Mouse (Mus musculus): ENCODE results near the gene Rab3c. TPM values are rescaled to one million over a fixed set of nuclear protein-coding genes. Genes with fewer than 3 reads are reported as not detected.

The Rab3c gene
- polyA plus RNA-seq, 1 experiment: 0.26 TPM

- WGBS: 70% methylated on average over 7 of the region's 7 CpGs
- TF ChIP-seq POLR2A (IDR thresholded peaks at IDR 0.05; ENCODE audit: borderline replicate concordance, extremely low read depth, low read depth, low read length) (no peak), CTCF (IDR thresholded peaks at IDR 0.05; ENCODE audit: insufficient read depth, low read length) (no peak)
- Histone ChIP-seq H3K4me1 (ENCODE audit: control insufficient read depth, insufficient read depth, low read length) (no peaks in the 10 kb centered on the region; the same call in 1 of the 2 replicates), H3K4me3 (replicated peaks; ENCODE audit: extremely low read depth, low read depth, low read length) (no peak overlapping the region)
- DNase-seq: no peak
These were observed 61.6 kb downstream of the Rab3c start for GRCm38 (mm10) chr13:110219195-110219594.

DNA sequence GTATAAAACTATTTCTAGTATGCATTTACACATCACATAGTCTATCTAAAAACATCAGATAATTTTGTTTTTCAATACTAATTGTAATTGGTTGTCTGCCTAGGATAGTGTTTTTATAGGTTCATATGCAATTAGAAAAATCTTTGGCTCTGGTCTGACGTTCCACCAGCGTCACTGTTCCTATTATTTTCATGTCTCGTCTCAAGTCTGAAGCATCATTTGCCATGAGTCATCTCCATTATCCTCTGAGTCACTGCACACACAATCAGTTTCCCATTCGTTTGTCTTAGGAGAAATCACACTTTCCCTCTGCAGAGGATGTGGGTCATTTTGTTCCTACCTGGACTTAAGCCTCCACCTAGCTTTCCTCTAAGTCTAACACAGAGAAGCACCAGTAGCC is 62.3 kb downstream of the Rab3c start:
- no peak for TF ChIP-seq CTCF (IDR thresholded peaks at IDR 0.05; ENCODE audit: insufficient read depth, low read length)
- no peak for TF ChIP-seq POLR2A (IDR thresholded peaks at IDR 0.05; ENCODE audit: borderline replicate concordance, extremely low read depth, low read depth, low read length)
- Histone ChIP-seq H3K4me3 (replicated peaks; ENCODE audit: extremely low read depth, low read depth, low read length) (no peak overlapping the region), H3K4me1 (ENCODE audit: control insufficient read depth, insufficient read depth, low read length) (no peaks in the 10 kb centered on the region; the same call in 1 of the 2 replicates)
- WGBS: 76% methylated on average over 4 of the region's 4 CpGs
- DNase-seq: no peak

DNA sequence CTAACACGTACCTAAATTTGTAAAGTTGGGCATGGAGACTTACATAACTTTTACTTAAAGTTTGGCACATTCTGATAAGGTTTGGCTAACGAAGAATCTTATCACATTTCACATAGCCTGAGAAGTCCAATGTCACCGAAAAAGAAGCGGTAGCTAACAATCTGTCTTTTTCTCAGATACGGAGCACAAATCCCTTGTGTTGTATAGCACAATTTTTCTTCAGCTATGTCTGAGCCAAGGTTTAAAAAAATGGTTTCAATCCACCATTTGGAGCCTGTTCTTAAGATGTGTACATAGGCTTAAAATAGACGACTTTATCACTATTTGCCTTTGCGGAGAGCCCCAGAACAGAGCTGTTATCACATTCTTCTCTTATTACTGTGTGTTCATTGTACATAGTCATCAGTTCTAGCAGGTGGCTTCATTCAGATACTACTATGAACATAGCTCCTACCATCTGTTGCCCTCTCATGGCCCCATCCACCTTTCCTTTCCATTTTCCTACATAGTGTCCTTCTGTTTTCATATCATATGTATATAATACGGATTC is 69.2 kb downstream of the Rab3c start:
- Histone ChIP-seq H3K4me1 (ENCODE audit: control insufficient read depth, insufficient read depth, low read length) (peaks cover 2% of the 10 kb centered on the region; the same call in 1 of the 2 replicates), H3K4me3 (replicated peaks; ENCODE audit: extremely low read depth, low read depth, low read length) (no peak overlapping the region)
- 61% methylated on average over 8 of the region's 8 CpGs for WGBS
- TF ChIP-seq CTCF (IDR thresholded peaks at IDR 0.05; ENCODE audit: insufficient read depth, low read length): no peak
- no peak for TF ChIP-seq POLR2A (IDR thresholded peaks at IDR 0.05; ENCODE audit: borderline replicate concordance, extremely low read depth, low read depth, low read length)
- DNase-seq: no peak

DNA sequence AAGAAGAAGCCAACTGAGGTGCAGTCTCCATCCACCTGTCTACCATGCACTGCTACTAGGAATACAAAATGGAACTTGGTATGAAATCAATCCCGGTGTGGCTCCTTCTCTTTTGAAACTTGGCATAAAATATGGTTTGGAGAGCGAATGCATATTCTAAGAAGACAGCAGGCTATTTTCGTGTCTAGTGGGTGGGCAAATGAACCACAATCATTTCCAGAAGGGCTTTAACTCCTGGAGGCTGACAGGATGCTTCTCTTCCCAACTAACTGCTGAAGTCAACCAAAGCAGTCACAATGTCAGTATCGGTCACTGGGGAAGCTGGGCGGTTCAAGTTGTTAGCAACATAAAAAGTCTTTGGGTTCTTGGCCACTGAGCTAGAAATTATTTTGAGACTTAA is 81.9 kb downstream of the Rab3c start:
- no peak for DNase-seq
- TF ChIP-seq POLR2A (IDR thresholded peaks at IDR 0.05; ENCODE audit: borderline replicate concordance, extremely low read depth, low read depth, low read length): no peak
- TF ChIP-seq CTCF (IDR thresholded peaks at IDR 0.05; ENCODE audit: insufficient read depth, low read length): no peak
- Histone ChIP-seq H3K4me1 (ENCODE audit: control insufficient read depth, insufficient read depth, low read length) (no peaks in the 10 kb centered on the region), H3K4me3 (replicated peaks; ENCODE audit: extremely low read depth, low read depth, low read length) (no peak overlapping the region)
- 73% methylated on average over 5 of the region's 5 CpGs for WGBS

GRCm38 (mm10) chr13:110190039-110190438 is 90.8 kb downstream of the Rab3c start:
- Histone ChIP-seq H3K4me3 (replicated peaks; ENCODE audit: extremely low read depth, low read depth, low read length) (no peak overlapping the region), H3K4me1 (ENCODE audit: control insufficient read depth, insufficient read depth, low read length) (no peaks in the 10 kb centered on the region)
- 56% methylated on average over 1 of the region's 1 CpGs for WGBS
- DNase-seq: no peak
- no peak for TF ChIP-seq POLR2A (IDR thresholded peaks at IDR 0.05; ENCODE audit: borderline replicate concordance, extremely low read depth, low read depth, low read length)
- no peak for TF ChIP-seq CTCF (IDR thresholded peaks at IDR 0.05; ENCODE audit: insufficient read depth, low read length)

DNA sequence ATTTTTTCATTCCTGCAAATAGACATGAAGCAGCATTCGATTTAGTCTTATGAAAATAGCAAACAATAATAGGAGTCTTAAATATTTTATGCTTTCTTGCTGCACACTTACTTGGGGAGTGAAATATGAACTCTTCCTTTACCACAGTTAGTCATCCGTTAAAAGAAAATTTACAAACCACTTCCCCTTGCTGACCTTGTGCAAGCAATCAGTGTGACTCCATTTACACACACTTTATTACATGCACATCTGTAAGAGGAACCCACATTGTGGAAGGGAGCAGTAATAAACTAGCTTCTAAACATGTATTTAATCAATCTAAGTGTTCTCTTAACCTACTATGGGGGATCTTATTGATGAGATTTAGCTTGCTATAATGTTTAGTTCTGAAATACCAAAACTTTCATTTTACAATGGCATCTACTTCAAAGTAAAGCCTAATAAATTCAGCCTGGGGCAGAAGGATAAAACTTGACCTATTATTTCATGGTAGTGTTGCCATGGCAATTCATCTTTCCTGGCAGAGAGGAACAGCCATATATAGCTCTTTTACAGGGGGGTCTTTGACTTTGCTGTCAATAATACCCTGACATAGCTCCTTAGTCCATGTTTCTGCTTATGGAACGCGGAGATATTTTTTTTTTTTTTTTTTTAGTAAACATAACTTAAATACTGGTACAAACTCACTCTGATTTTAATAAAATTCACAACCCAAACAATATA is 95.7 kb downstream of the Rab3c start:
- no peak for DNase-seq
- 72% methylated on average over 4 of the region's 4 CpGs for WGBS
- no peak for TF ChIP-seq CTCF (IDR thresholded peaks at IDR 0.05; ENCODE audit: insufficient read depth, low read length)

DNA sequence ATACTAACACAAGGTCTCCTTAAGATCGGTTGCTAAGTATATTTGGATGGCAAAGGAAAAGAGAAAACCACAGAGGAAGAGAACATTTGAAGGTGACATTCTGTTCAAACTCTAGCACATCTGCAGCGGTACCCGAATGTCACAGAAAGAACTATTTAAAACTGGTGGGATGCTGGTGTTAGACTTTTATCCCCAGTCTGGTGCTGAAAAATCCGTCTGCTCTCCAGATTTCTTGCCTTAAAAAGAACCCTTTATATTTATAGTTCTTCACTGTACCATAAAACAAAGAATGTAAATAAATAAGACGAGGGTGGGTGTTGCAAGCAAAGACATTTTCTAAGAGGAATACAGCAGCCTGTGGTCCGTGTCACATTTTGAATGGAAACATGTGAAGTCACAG is 105.1 kb downstream of the Rab3c start:
- TF ChIP-seq CTCF (IDR thresholded peaks at IDR 0.05; ENCODE audit: insufficient read depth, low read length) (no peak), POLR2A (IDR thresholded peaks at IDR 0.05; ENCODE audit: borderline replicate concordance, extremely low read depth, low read depth, low read length) (no peak)
- H3K4me1 ChIP-seq (ENCODE audit: control insufficient read depth, insufficient read depth, low read length): no peaks in the 10 kb centered on the region
- no peak overlapping the region for H3K4me3 ChIP-seq (replicated peaks; ENCODE audit: extremely low read depth, low read depth, low read length)
- DNase-seq: no peak
- 66% methylated on average over 6 of the region's 6 CpGs for WGBS

More for the DNA sequence above, 95.7 kb downstream of the Rab3c start:
- Histone ChIP-seq H3K4me3 (replicated peaks; ENCODE audit: extremely low read depth, low read depth, low read length) (no peak overlapping the region), H3K4me1 (ENCODE audit: control insufficient read depth, insufficient read depth, low read length) (no peaks in the 10 kb centered on the region)

DNA sequence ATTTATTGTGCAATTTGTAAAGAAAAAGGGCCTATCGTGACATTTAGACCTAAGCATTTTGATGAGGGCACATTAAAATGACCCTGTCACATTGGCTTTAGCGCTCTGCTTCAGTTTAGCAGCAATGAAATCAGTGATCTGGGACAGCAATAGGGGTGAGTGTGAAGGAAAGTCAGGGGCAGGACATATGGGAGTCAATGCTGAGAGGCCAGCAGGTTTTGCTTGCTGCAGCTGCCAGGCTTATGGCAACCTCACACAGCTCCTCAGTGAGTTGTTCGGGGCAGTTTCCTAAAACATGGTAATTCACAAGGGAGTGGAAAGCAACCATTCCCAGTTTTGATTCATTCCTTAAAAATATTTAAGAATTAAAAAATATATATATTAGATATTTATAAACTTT is 111.1 kb downstream of the Rab3c start:
- no peak for DNase-seq
- TF ChIP-seq POLR2A (IDR thresholded peaks at IDR 0.05; ENCODE audit: borderline replicate concordance, extremely low read depth, low read depth, low read length) (no peak), CTCF (IDR thresholded peaks at IDR 0.05; ENCODE audit: insufficient read depth, low read length) (no peak)
- Histone ChIP-seq H3K4me3 (replicated peaks; ENCODE audit: extremely low read depth, low read depth, low read length) (no peak overlapping the region), H3K4me1 (ENCODE audit: control insufficient read depth, insufficient read depth, low read length) (no peaks in the 10 kb centered on the region)
- 90% methylated on average over 3 of the region's 3 CpGs for WGBS

GRCm38 (mm10) chr13:110169152-110169551 is 111.6 kb downstream of the Rab3c start:
- Histone ChIP-seq H3K4me3 (replicated peaks; ENCODE audit: extremely low read depth, low read depth, low read length) (no peak overlapping the region), H3K4me1 (ENCODE audit: control insufficient read depth, insufficient read depth, low read length) (no peaks in the 10 kb centered on the region)
- DNase-seq: no peak
- TF ChIP-seq POLR2A (IDR thresholded peaks at IDR 0.05; ENCODE audit: borderline replicate concordance, extremely low read depth, low read depth, low read length): no peak
- no peak for TF ChIP-seq CTCF (IDR thresholded peaks at IDR 0.05; ENCODE audit: insufficient read depth, low read length)
- WGBS: 82% methylated on average over 4 of the region's 4 CpGs

- TF ChIP-seq CTCF (IDR thresholded peaks at IDR 0.05; ENCODE audit: insufficient read depth, low read length) (no peak), POLR2A (IDR thresholded peaks at IDR 0.05; ENCODE audit: borderline replicate concordance, extremely low read depth, low read depth, low read length) (no peak)
- no peaks in the 10 kb centered on the region for H3K4me1 ChIP-seq (ENCODE audit: control insufficient read depth, insufficient read depth, low read length)
- WGBS: 77% methylated on average over 4 of the region's 4 CpGs
- DNase-seq: no peak
- no peak overlapping the region for H3K4me3 ChIP-seq (replicated peaks; ENCODE audit: extremely low read depth, low read depth, low read length)
These were observed 112.2 kb downstream of the Rab3c start for GRCm38 (mm10) chr13:110168570-110168969.
